Mouse (Mus musculus) testis, adult 2 months (tissue): ENCODE data around the gene Gm11564. TPM values are rescaled to one million over a fixed set of nuclear protein-coding genes. Genes with fewer than 3 reads are reported as not detected.

Experiments
- H3K27ac ChIP-seq: fragments of 200-500 bp; 2 replicates; pipeline ENCODE4 v1.5.1; 2012; ENCODE audit warnings: low read depth, low read length; ENCODE audit not compliant: control insufficient read depth, insufficient read depth
- H3K27me3 ChIP-seq: fragments of 200-500 bp; 2 replicates; pipeline ENCODE4 v1.6.1; 2012; ENCODE audit warnings: mild to moderate bottlenecking, low read length, moderate library complexity; ENCODE audit not compliant: control insufficient read depth, insufficient read depth
- H3K36me3 ChIP-seq: fragments of 200-500 bp; 2 replicates; pipeline ENCODE4 v1.6.1; 2012; ENCODE audit warnings: mild to moderate bottlenecking, low read length; ENCODE audit not compliant: control insufficient read depth, insufficient read depth
- H3K4me1 ChIP-seq: fragments of 200-500 bp; 2 replicates; pipeline ENCODE4 v1.6.1; 2012; ENCODE audit warnings: low read length; ENCODE audit not compliant: control insufficient read depth, insufficient read depth
- H3K4me3 ChIP-seq: fragments of 200-500 bp; 2 replicates; pipeline ENCODE4 v1.5.1; 2012; ENCODE audit warnings: low read depth, mild to moderate bottlenecking, low read length, moderate library complexity, mixed read lengths; ENCODE audit not compliant: control insufficient read depth
- CTCF ChIP-seq: fragments of 200-500 bp; IDR thresholded peaks from 2 replicates; pipeline ENCODE4 v1.5.1; 2012; ENCODE audit warnings: low read depth, mild to moderate bottlenecking, inconsistent platforms, low read length, moderate library complexity; ENCODE audit not compliant: control insufficient read depth, insufficient read depth, insufficient replicate concordance
- POLR2A ChIP-seq: fragments of 200-500 bp; IDR thresholded peaks from 2 replicates; pipeline ENCODE4 v1.6.1; 2012; ENCODE audit warnings: low read depth, mild to moderate bottlenecking, inconsistent platforms, low read length, moderate library complexity; ENCODE audit not compliant: control insufficient read depth
- polyA plus RNA-seq: library from polyadenylated mRNA; depleted of rRNA; stranded (reverse); fragments of >200 nt; gene quantifications from 2 replicates; pipeline ENCODE4 v1.2.3, GENCODE M21; 2012; rRNA removed

The Gm11564 gene
- polyA plus RNA-seq, 1 experiment: 0.22 TPM

GRCm38 (mm10) chr11:99768410-99768809 lies 47.1 kb downstream of the Gm11564 start:
- Histone ChIP-seq H3K27ac (no peak overlapping the region), H3K27me3 (no peaks in the 10 kb centered on the region), H3K36me3 (no peaks in the 10 kb centered on the region), H3K4me3 (no peak overlapping the region), H3K4me1 (no peaks in the 10 kb centered on the region)
- TF ChIP-seq POLR2A (no peak), CTCF (no peak)

Other genes starting within 250 kb of the Gm11564 start
- gene Krtap3-1, start 249.0 kb downstream of the Gm11564 start, polyA plus RNA-seq: 0.48 TPM in 1 of 2 replicates, not detected in the other
- not detected in 2 replicates for gene Krtap1-5, start 234.7 kb downstream of the Gm11564 start, polyA plus RNA-seq
- gene Krtap1-4, start 232.0 kb downstream of the Gm11564 start, polyA plus RNA-seq: not detected in 2 replicates
- gene Krtap1-3, start 224.3 kb downstream of the Gm11564 start, polyA plus RNA-seq: 0.12 TPM in 1 of 2 replicates, not detected in the other
- gene Krtap9-3, start 217.6 kb downstream of the Gm11564 start, polyA plus RNA-seq: not detected in 2 replicates
- gene Gm11938, start 212.4 kb downstream of the Gm11564 start, polyA plus RNA-seq: not detected in 2 replicates
- gene Gm11937, start 205.5 kb downstream of the Gm11564 start, polyA plus RNA-seq: not detected in 2 replicates
- gene Krtap2-4, start 200.8 kb downstream of the Gm11564 start, polyA plus RNA-seq: 0.13 and 0.26 TPM in 2 replicates
- gene Gm11562, start 195.2 kb downstream of the Gm11564 start, polyA plus RNA-seq: not detected in 2 replicates
- gene Krtap4-1, start 187.4 kb downstream of the Gm11564 start, polyA plus RNA-seq: not detected in 2 replicates
- gene Krtap4-2, start 180.6 kb downstream of the Gm11564 start, polyA plus RNA-seq: not detected in 2 replicates
- not detected in 2 replicates for gene Krtap4-7, start 171.6 kb downstream of the Gm11564 start, polyA plus RNA-seq
- gene Gm11555, start 165.4 kb downstream of the Gm11564 start, polyA plus RNA-seq: not detected in 2 replicates
- not detected in 2 replicates for gene Gm11563, start 156.7 kb downstream of the Gm11564 start, polyA plus RNA-seq
- 0.15 TPM in 1 of 2 replicates, not detected in the other for gene Krtap4-6, start 149.7 kb downstream of the Gm11564 start, polyA plus RNA-seq
- not detected in 2 replicates for gene Gm14190, start 124.9 kb downstream of the Gm11564 start, polyA plus RNA-seq
- gene Gm14180, start 81.4 kb downstream of the Gm11564 start, polyA plus RNA-seq: not detected in 2 replicates
- gene Gm11595, start 42.8 kb downstream of the Gm11564 start, polyA plus RNA-seq: not detected in 2 replicates
- not detected in 2 replicates for gene Krtap4-8, start 35.0 kb downstream of the Gm11564 start, polyA plus RNA-seq
- not detected in 2 replicates for gene Krtap4-9, start 30.5 kb downstream of the Gm11564 start, polyA plus RNA-seq
- gene Gm11596, start 22.2 kb downstream of the Gm11564 start, polyA plus RNA-seq: not detected in 2 replicates
- gene Gm11569, start 16.7 kb downstream of the Gm11564 start, polyA plus RNA-seq: not detected in 2 replicates
- not detected in 2 replicates for gene Gm11554, start 11.2 kb downstream of the Gm11564 start, polyA plus RNA-seq
- gene Krtap4-13, start 5.8 kb downstream of the Gm11564 start, polyA plus RNA-seq: 0.14 and 0.28 TPM in 2 replicates
- not detected in 2 replicates for gene 2300003K06Rik, start 22.4 kb upstream of the Gm11564 start, polyA plus RNA-seq
- gene Krtap4-16, start 35.9 kb upstream of the Gm11564 start, polyA plus RNA-seq: not detected in 2 replicates
- not detected in 2 replicates for gene Gm11568, start 42.3 kb upstream of the Gm11564 start, polyA plus RNA-seq
- not detected in 2 replicates for gene Gm11559, start 48.8 kb upstream of the Gm11564 start, polyA plus RNA-seq
- not detected in 2 replicates for gene Krtap9-1, start 57.7 kb upstream of the Gm11564 start, polyA plus RNA-seq
- not detected in 2 replicates for gene Gm11567, start 63.5 kb upstream of the Gm11564 start, polyA plus RNA-seq
- not detected in 2 replicates for gene Krtap31-1, start 92.3 kb upstream of the Gm11564 start, polyA plus RNA-seq
- 3.6 and 3.9 TPM in 2 replicates for gene Gm11565, start 99.1 kb upstream of the Gm11564 start, polyA plus RNA-seq
- not detected in 2 replicates for gene Krtap31-2, start 120.6 kb upstream of the Gm11564 start, polyA plus RNA-seq
- not detected in 2 replicates for gene Krtap9-5, start 132.8 kb upstream of the Gm11564 start, polyA plus RNA-seq
- 0.24 TPM in 1 of 2 replicates, not detected in the other for gene Krtap29-1, start 163.4 kb upstream of the Gm11564 start, polyA plus RNA-seq
- gene Krtap16-1, start 170.9 kb upstream of the Gm11564 start, polyA plus RNA-seq: 0.06 and 0.12 TPM in 2 replicates
- gene Krtap17-1, start 178.3 kb upstream of the Gm11564 start, polyA plus RNA-seq: 1.8 and 2.0 TPM in 2 replicates
- gene Krt33a, start 200.5 kb upstream of the Gm11564 start, polyA plus RNA-seq: not detected in 2 replicates
- not detected in 2 replicates for gene Krt33b, start 214.2 kb upstream of the Gm11564 start, polyA plus RNA-seq
- not detected in 2 replicates for gene Krt34, start 225.9 kb upstream of the Gm11564 start, polyA plus RNA-seq
- 0.12 and 0.18 TPM in 2 replicates for gene Krt31, start 234.9 kb upstream of the Gm11564 start, polyA plus RNA-seq